Mouse (Mus musculus) kidney, postnatal 0 days (tissue): ENCODE measurements around the gene Mpzl2. TPM values are rescaled to one million over a fixed set of nuclear protein-coding genes. Genes with fewer than 3 reads are reported as not detected.

Experiments
- ATAC-seq: fragments of 200-750 bp; cut with Nextera tagmentation; replicated peaks from 2 replicates; pipeline ENCODE4 v1.8.0; 2017; ENCODE audit warnings: low read depth, moderate number of reproducible peaks, moderate TSS enrichment, moderate library complexity; ENCODE audit not compliant: low FRiP score
- DNase-seq: peaks from one replicate; pipeline ENCODE4 v3.0.0-alpha.2; 2016; ENCODE audit warnings: low spot score
- H3K27ac ChIP-seq: fragments of 300-500 bp; sonication (generic); 2 replicates; pipeline ENCODE4 v1.5.1; 2014; ENCODE audit warnings: mild to moderate bottlenecking
- H3K27me3 ChIP-seq: fragments of 300-500 bp; sonication (generic); 2 replicates; pipeline ENCODE4 v1.6.1; 2014; ENCODE audit warnings: low read length, mixed read lengths; ENCODE audit not compliant: insufficient read depth
- H3K36me3 ChIP-seq: fragments of 300-500 bp; sonication (generic); 2 replicates; pipeline ENCODE4 v1.6.1; 2014; ENCODE audit warnings: low read length, mixed read lengths; ENCODE audit not compliant: insufficient read depth
- H3K4me1 ChIP-seq: fragments of 300-500 bp; sonication (generic); replicated peaks from 2 replicates; pipeline ENCODE4 v1.6.1; 2014; ENCODE audit warnings: antibody characterized with exemption, low read length, mixed read lengths; ENCODE audit not compliant: insufficient read depth
- H3K4me2 ChIP-seq: fragments of 300-500 bp; sonication (generic); 2 replicates; pipeline ENCODE4 v1.6.1; 2014; ENCODE audit warnings: mild to moderate bottlenecking, low read length, moderate library complexity, mixed read lengths
- H3K4me3 ChIP-seq: fragments of 300-500 bp; sonication (generic); replicated peaks from 2 replicates; pipeline ENCODE4 v1.5.1; 2014; ENCODE audit warnings: low read depth, low read length
- H3K9ac ChIP-seq: fragments of 300-500 bp; sonication (generic); 2 replicates; pipeline ENCODE4 v1.6.1; 2014; ENCODE audit warnings: low read depth, low read length
- H3K9me3 ChIP-seq: fragments of 300-500 bp; sonication (generic); replicated peaks from 2 replicates; pipeline ENCODE4 v1.6.1; 2016; ENCODE audit warnings: low read length, inconsistent platforms, mixed read lengths
- CTCF ChIP-seq: IDR thresholded peaks from 2 replicates; pipeline ENCODE4 v1.5.1; 2016; ENCODE audit warnings: antibody characterized with exemption, low read depth, mild to moderate bottlenecking, moderate library complexity
- WGBS: fragments of 180-500 bp; shearing (Covaris S2); extraction: QIAGEN DNeasy Blood & Tissue Kit; methylation state at CpG from one replicate; pipeline ENCODE4 v1.1.7; 2014; 5-methylcytosine and 5-hydroxymethylcytosine counted together
- polyA plus RNA-seq: library from polyadenylated mRNA; unstranded; fragments of >200 nt; fragmentation: Nextera tagmentation; extraction: Ambion mirVana; gene quantifications from 2 replicates; pipeline ENCODE4 v1.2.1, GENCODE M21; 2015

Gene Mpzl2
- polyA plus RNA-seq, 1 experiment from 2014 or later: 23.1 TPM

- Histone ChIP-seq H3K27me3 (no peaks in the 10 kb centered on the region), H3K4me1 (0 out of 2 replicates have a peak, but pooled peaks cover 7% of the 10 kb centered on the region), H3K4me2 (peak overlapping the region; percentile 40), H3K9me3 (no peaks in the 10 kb centered on the region), H3K4me3 (no peak overlapping the region), H3K9ac (no peak overlapping the region), H3K36me3 (no peaks in the 10 kb centered on the region), H3K27ac (peak overlapping the region; percentile 86)
- ATAC-seq: peak; percentile 44
- TF ChIP-seq CTCF: no peak
- WGBS: 26% methylated on average over 15 of the region's 17 CpGs
- DNase-seq: peak; percentile 41
Observed at GRCm38 (mm10) chr9:45041131-45041838, 1.7 kb downstream of the Mpzl2 start.

GRCm38 (mm10) chr9:45042056-45042720 lies 2.6 kb downstream of the Mpzl2 start:
- Histone ChIP-seq H3K4me2 (peak overlapping the region; percentile 63), H3K36me3 (no peaks in the 10 kb centered on the region), H3K27ac (peak overlapping the region; percentile 86), H3K9ac (peak overlapping the region; percentile 54), H3K4me3 (peak overlapping the region; percentile 31), H3K9me3 (no peaks in the 10 kb centered on the region), H3K4me1 (0 out of 2 replicates have a peak, but pooled peaks cover 7% of the 10 kb centered on the region), H3K27me3 (no peaks in the 10 kb centered on the region)
- peak; percentile 71 for DNase-seq
- no peak for TF ChIP-seq CTCF
- ATAC-seq: peak; percentile 95
- WGBS: 2% methylated on average over 20 of the region's 20 CpGs

GRCm38 (mm10) chr9:45042947-45043346 lies 3.3 kb downstream of the Mpzl2 start:
- Histone ChIP-seq H3K4me3 (peak overlapping the region; percentile 31), H3K36me3 (no peaks in the 10 kb centered on the region), H3K9me3 (no peaks in the 10 kb centered on the region), H3K27ac (peak overlapping the region; percentile 86), H3K9ac (peak overlapping the region; percentile 54), H3K4me2 (peak overlapping the region; percentile 63), H3K27me3 (no peaks in the 10 kb centered on the region), H3K4me1 (0 out of 2 replicates have a peak, but pooled peaks cover 7% of the 10 kb centered on the region)
- TF ChIP-seq CTCF: no peak
- under 1% methylated on average over 10 of the region's 10 CpGs for WGBS
- DNase-seq (peak; percentile 44), ATAC-seq (no peak)

GRCm38 (mm10) chr9:45046973-45047372 lies 7.4 kb downstream of the Mpzl2 start:
- no peaks in the 10 kb centered on the region for H3K27me3 ChIP-seq
- H3K27ac ChIP-seq: no peak overlapping the region
- ATAC-seq: no peak
- TF ChIP-seq CTCF: no peak
- no peak overlapping the region for H3K4me3 ChIP-seq
- H3K9ac ChIP-seq: no peak overlapping the region
- 83% methylated on average over 16 of the region's 16 CpGs for WGBS
- no peak for DNase-seq
- H3K4me2 ChIP-seq: no peak overlapping the region
- H3K4me1 ChIP-seq: 0 out of 2 replicates have a peak, but pooled peaks cover 7% of the 10 kb centered on the region
- H3K9me3 ChIP-seq: no peaks in the 10 kb centered on the region
- H3K36me3 ChIP-seq: no peaks in the 10 kb centered on the region

- peak; percentile 88 for TF ChIP-seq CTCF
- WGBS: 22% methylated on average over 4 of the region's 4 CpGs
Observed at GRCm38 (mm10) chr9:45048511-45048910, 8.9 kb downstream of the Mpzl2 start.

GRCm38 (mm10) chr9:45049731-45050130 lies 10.1 kb downstream of the Mpzl2 start:
- TF ChIP-seq CTCF: no peak
- H3K27ac ChIP-seq: no peak overlapping the region
- no peaks in the 10 kb centered on the region for H3K9me3 ChIP-seq
- no peaks in the 10 kb centered on the region for H3K4me1 ChIP-seq
- H3K36me3 ChIP-seq: no peaks in the 10 kb centered on the region
- H3K4me3 ChIP-seq: no peak overlapping the region
- H3K4me2 ChIP-seq: no peak overlapping the region
- ATAC-seq: no peak
- WGBS: 92% methylated on average over 1 of the region's 1 CpGs
- no peaks in the 10 kb centered on the region for H3K27me3 ChIP-seq
- DNase-seq: no peak
- H3K9ac ChIP-seq: no peak overlapping the region

More at GRCm38 (mm10) chr9:45048511-45048910, 8.9 kb downstream of the Mpzl2 start:
- Histone ChIP-seq H3K4me3 (no peak overlapping the region), H3K4me1 (no peaks in the 10 kb centered on the region), H3K36me3 (no peaks in the 10 kb centered on the region), H3K9ac (no peak overlapping the region), H3K27me3 (no peaks in the 10 kb centered on the region), H3K4me2 (no peak overlapping the region), H3K9me3 (no peaks in the 10 kb centered on the region), H3K27ac (no peak overlapping the region)
- ATAC-seq (no peak), DNase-seq (peak; percentile 67)
